Mouse (Mus musculus) forebrain, embryonic 10.5 days (tissue): Measurements from ENCODE around the gene Hoxc8. TPM values are rescaled to one million over a fixed set of nuclear protein-coding genes. Genes with fewer than 3 reads are reported as not detected.

Experiments
- DNase-seq: peaks from one replicate; pipeline ENCODE4 v3.0.0-alpha.2; 2017; ENCODE audit warnings: low spot score; ENCODE audit errors: extremely low spot score
- H3K27ac ChIP-seq: fragments of 300-500 bp; sonication (generic); 2 replicates; pipeline ENCODE4 v1.5.1; 2016; ENCODE audit warnings: mild to moderate bottlenecking
- H3K27me3 ChIP-seq: fragments of 300-500 bp; sonication (generic); 2 replicates; pipeline ENCODE4 v1.6.1; 2016; ENCODE audit warnings: mild to moderate bottlenecking; ENCODE audit not compliant: poor library complexity, severe bottlenecking
- H3K36me3 ChIP-seq: fragments of 300-500 bp; sonication (generic); replicated peaks from 2 replicates; pipeline ENCODE4 v1.6.1; 2016; ENCODE audit warnings: mild to moderate bottlenecking, moderate library complexity
- H3K4me1 ChIP-seq: fragments of 300-500 bp; sonication (generic); 2 replicates; pipeline ENCODE4 v1.6.1; 2016
- H3K4me3 ChIP-seq: fragments of 300-500 bp; sonication (generic); 2 replicates; pipeline ENCODE4 v1.5.1; 2016; ENCODE audit warnings: mild to moderate bottlenecking, moderate library complexity
- H3K9me3 ChIP-seq: fragments of 300-500 bp; sonication (generic); 2 replicates; pipeline ENCODE4 v1.6.1; 2016; ENCODE audit warnings: mild to moderate bottlenecking, moderate library complexity
- WGBS: fragments of 180-500 bp; shearing (Covaris S2); methylation state at CpG from one replicate; pipeline ENCODE4 v1.1.7; 2016; 5-methylcytosine and 5-hydroxymethylcytosine counted together
- polyA plus RNA-seq: library from polyadenylated mRNA; unstranded; fragments of >200 nt; fragmentation: Nextera tagmentation; extraction: Ambion mirVana; gene quantifications from 2 replicates; pipeline ENCODE4 v1.2.1, GENCODE M21; 2016

The Hoxc8 gene
- polyA plus RNA-seq, 1 experiment from 2014 or later = not detected

DNA sequence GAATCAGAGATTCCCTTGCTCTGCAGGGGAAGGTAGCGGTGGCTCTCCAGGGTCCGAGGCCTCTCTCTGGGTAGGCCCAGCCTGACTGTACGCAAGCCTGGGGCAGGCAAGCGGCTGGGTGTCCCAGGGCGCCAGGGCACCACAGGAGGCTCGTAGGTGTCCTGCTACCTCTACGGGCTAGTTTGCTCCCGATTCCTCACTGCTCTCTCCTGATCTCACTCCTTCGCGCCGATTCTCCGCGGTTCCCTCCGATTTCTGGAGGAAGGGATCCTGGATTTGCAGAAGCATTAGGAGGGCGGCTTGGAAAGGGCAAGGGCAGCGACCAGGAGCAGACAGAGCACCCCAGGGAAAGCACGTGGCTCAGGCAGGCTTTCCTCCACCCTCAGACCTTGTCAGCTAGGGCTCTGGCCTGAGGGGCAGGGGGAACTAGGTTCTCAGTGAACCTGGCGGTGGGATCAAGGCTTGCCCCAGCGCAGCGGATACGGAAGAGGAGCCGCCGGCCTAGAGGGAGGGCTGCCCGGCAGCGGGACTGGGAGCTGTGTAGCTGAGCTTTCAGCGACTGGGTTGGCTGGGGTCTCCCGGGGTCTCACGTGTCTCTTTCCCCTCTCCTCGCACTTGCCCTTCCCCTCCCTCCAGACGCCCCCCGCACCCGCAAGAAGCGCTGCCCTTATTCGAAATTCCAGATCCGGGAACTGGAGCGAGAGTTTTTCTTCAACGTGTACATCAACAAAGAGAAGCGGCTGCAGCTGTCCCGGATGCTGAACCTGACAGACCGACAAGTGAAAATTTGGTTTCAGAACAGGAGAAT, 34.4 kb upstream of the Hoxc8 start:
- Histone ChIP-seq H3K27ac (no peak overlapping the region), H3K4me1 (peaks cover 10% of the 10 kb centered on the region), H3K4me3 (no peak overlapping the region), H3K27me3 (peaks cover 100% of the 10 kb centered on the region), H3K9me3 (no peaks in the 10 kb centered on the region), H3K36me3 (no peaks in the 10 kb centered on the region)
- WGBS = under 1% methylated on average over 40 of the region's 40 CpGs
- DNase-seq = peak; percentile 63

GRCm38 (mm10) chr15:102956906-102957305, 33.5 kb upstream of the Hoxc8 start:
- H3K27me3 ChIP-seq = peaks cover 100% of the 10 kb centered on the region
- H3K36me3 ChIP-seq = no peaks in the 10 kb centered on the region
- DNase-seq = no peak
- H3K4me3 ChIP-seq = no peak overlapping the region
- 2% methylated on average over 12 of the region's 12 CpGs for WGBS
- no peak overlapping the region for H3K27ac ChIP-seq
- H3K4me1 ChIP-seq = peaks cover 10% of the 10 kb centered on the region
- no peaks in the 10 kb centered on the region for H3K9me3 ChIP-seq

DNA sequence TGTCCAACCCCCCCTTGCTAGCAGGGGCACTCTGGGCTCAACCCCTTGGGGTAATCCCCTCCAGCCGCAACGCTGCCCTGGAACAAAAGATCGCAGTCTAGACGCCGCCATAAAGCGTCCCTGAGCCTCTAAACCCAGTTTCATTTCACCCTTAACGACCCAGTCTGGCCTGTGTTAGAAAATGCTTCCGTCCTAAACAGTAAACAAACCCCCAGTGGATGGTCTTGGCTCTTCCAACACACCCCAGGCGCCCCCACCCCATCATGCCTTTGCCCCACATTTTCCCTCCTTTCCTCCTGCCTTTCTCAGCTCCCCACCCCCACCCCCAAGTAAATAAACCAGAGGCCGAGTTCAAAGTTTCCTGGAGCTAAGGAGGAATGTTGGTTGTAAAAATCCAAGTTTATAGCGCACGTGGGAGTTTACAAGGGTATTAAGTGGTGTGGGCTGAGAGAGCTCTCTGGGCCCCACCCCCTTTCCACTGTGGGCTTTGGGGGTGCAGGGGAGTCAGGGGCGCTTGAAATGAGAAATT, 30.7 kb upstream of the Hoxc8 start:
- WGBS = 1% methylated on average over 13 of the region's 13 CpGs

GRCm38 (mm10) chr15:102961728-102962127, 28.7 kb upstream of the Hoxc8 start:
- no peak for DNase-seq
- Histone ChIP-seq H3K4me3 (no peak overlapping the region), H3K9me3 (no peaks in the 10 kb centered on the region), H3K27ac (no peak overlapping the region), H3K36me3 (no peaks in the 10 kb centered on the region), H3K27me3 (peaks cover 100% of the 10 kb centered on the region), H3K4me1 (peaks cover 6% of the 10 kb centered on the region)
- WGBS = 5% methylated on average over 6 of the region's 6 CpGs

More for the DNA sequence above, 30.7 kb upstream of the Hoxc8 start:
- Histone ChIP-seq H3K9me3 (no peaks in the 10 kb centered on the region), H3K27ac (no peak overlapping the region), H3K27me3 (peaks cover 100% of the 10 kb centered on the region), H3K4me1 (peaks cover 9% of the 10 kb centered on the region), H3K4me3 (no peak overlapping the region), H3K36me3 (no peaks in the 10 kb centered on the region)
- no peak for DNase-seq

- 1% methylated on average over 13 of the region's 13 CpGs for WGBS
- no peaks in the 10 kb centered on the region for H3K9me3 ChIP-seq
- no peak for DNase-seq
- H3K36me3 ChIP-seq = no peaks in the 10 kb centered on the region
- H3K27ac ChIP-seq = no peak overlapping the region
- peaks cover 100% of the 10 kb centered on the region for H3K27me3 ChIP-seq
- H3K4me1 ChIP-seq = peaks cover 6% of the 10 kb centered on the region
- no peak overlapping the region for H3K4me3 ChIP-seq
Observed at GRCm38 (mm10) chr15:102962492-102962891, 27.9 kb upstream of the Hoxc8 start.

- DNase-seq = no peak
- H3K4me1 ChIP-seq = peaks cover 6% of the 10 kb centered on the region
- no peak overlapping the region for H3K27ac ChIP-seq
- H3K36me3 ChIP-seq = no peaks in the 10 kb centered on the region
- peaks cover 100% of the 10 kb centered on the region for H3K27me3 ChIP-seq
- 4% methylated on average over 8 of the region's 8 CpGs for WGBS
- H3K9me3 ChIP-seq = no peaks in the 10 kb centered on the region
- no peak overlapping the region for H3K4me3 ChIP-seq
Observed at GRCm38 (mm10) chr15:102963259-102963658, 27.1 kb upstream of the Hoxc8 start.

DNA sequence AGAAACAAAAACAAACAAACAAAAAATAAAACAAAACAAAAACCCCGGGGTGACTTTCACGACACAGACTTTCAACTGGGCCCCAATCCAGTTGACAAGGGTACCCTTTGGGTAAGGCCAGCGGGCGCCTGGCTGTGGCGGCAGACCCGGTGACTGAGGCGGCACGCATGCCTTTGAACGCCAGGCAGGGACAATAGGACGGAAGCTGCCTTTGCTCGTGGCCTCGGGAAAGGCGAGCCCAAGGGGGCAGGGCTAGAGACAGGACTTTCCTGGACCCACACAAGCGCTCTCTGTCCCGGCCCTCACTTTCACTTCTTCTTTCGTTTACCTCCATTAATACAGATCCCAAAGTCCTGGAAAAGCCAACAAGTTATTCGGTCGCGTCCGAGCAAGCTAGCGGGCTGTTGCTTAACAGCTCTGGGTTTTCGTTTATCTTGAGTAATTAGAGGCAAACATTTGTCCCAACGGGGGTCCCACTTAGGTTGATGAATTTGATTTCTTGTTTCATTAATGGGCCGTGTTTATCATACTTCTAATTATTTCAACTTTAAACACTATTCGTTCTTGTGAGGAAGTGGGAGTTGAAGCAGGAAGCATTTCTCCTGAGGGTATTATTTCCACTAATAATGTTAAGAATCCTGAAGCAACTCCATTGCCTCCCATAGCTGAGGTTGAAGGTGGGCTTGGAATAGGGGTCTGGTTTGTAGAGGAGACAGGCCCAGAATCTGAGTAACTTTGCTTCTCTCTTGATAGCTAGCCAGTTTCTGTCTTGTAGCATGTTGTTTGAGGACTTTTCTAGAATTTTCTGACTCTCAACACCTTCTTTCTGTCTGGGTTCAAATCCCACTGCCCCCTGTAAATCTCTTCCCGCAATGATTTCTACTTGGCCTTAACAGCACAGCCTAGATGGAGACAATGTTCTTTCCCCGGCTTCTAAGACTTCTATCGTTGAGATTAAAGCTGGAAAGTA, 26.5 kb upstream of the Hoxc8 start:
- peak; percentile 71 for DNase-seq
- H3K4me3 ChIP-seq = no peak overlapping the region
- no peaks in the 10 kb centered on the region for H3K36me3 ChIP-seq
- H3K4me1 ChIP-seq = peaks cover 6% of the 10 kb centered on the region
- H3K27me3 ChIP-seq = peaks cover 100% of the 10 kb centered on the region
- no peaks in the 10 kb centered on the region for H3K9me3 ChIP-seq
- no peak overlapping the region for H3K27ac ChIP-seq
- WGBS = 1% methylated on average over 28 of the region's 28 CpGs

GRCm38 (mm10) chr15:102965003-102965891, 25.2 kb upstream of the Hoxc8 start:
- peaks cover 6% of the 10 kb centered on the region for H3K4me1 ChIP-seq
- H3K4me3 ChIP-seq = no peak overlapping the region
- H3K36me3 ChIP-seq = no peaks in the 10 kb centered on the region
- 2% methylated on average over 26 of the region's 26 CpGs for WGBS
- DNase-seq = no peak
- peaks cover 100% of the 10 kb centered on the region for H3K27me3 ChIP-seq
- H3K9me3 ChIP-seq = no peaks in the 10 kb centered on the region
- H3K27ac ChIP-seq = no peak overlapping the region

DNA sequence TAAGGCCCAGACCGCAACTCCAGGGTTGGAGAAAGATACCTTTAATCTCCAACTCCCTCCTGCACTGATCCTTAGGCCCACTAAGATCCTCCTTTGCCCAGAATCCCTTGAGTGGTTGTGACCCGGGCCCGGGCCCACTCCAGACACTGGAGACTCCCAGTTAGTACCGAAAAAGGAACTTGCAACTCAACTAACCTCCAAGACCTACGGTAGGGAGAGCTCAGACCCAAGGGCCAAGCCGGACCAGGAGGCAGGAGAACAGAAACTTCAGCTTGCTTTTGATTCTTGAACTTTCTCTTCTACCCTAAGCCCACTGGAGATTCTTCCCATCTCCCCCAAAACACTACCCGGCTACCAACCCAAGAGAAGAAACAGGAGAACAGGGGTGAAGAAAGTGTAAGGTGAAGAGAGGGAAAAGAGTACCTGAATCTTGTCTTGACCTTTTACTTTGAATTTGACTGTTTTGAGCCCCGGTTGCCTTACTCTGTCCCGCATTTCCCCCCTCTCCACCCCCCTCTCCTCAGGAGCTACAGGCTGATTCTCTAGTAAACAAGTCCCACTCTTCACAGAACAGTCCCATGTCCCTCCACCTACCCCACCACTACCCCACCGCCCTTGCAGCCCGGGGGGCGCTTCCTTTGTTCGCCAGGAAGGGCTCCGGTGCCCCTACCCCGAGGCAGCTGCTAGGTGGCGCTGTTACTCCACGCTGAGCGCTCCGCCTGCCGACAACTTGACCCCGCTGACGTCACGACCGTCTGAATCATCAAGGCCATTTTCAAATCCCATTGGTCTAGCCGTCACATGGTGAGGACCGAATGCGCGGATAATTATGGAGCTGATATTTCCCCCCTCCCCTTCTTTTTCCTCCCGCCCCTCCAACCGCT, 24.3 kb upstream of the Hoxc8 start:
- Histone ChIP-seq H3K9me3 (no peaks in the 10 kb centered on the region), H3K4me3 (peak overlapping the region; percentile 23; the same call in 1 of the 2 replicates), H3K36me3 (no peaks in the 10 kb centered on the region), H3K4me1 (peaks cover 6% of the 10 kb centered on the region), H3K27ac (no peak overlapping the region), H3K27me3 (peaks cover 100% of the 10 kb centered on the region)
- DNase-seq = peak; percentile 85
- 2% methylated on average over 30 of the region's 30 CpGs for WGBS

GRCm38 (mm10) chr15:102966776-102967311, 23.6 kb upstream of the Hoxc8 start, which contains the start of gene Hoxc10:
Gene Hoxc10, plus strand, starts transcription at chr15:102966796.
- WGBS = 2% methylated on average over 27 of the region's 27 CpGs
- Histone ChIP-seq H3K36me3 (no peaks in the 10 kb centered on the region), H3K4me1 (peaks cover 6% of the 10 kb centered on the region), H3K27ac (no peak within 1 kb of the TSS), H3K9me3 (no peaks in the 10 kb centered on the region), H3K27me3 (peaks cover 100% of the 10 kb centered on the region), H3K4me3 (peak within 1 kb of the TSS; percentile 23; the same call in 1 of the 2 replicates)
- no peak for DNase-seq

GRCm38 (mm10) chr15:102967312-102967510, 23.2 kb upstream of the Hoxc8 start, which contains the start of gene Hoxc5:
Gene Hoxc5, plus strand, starts transcription at chr15:102967443.
- no peak within 1 kb of the TSS for H3K27ac ChIP-seq
- H3K27me3 ChIP-seq = peaks cover 100% of the 10 kb centered on the region
- DNase-seq = no peak
- H3K36me3 ChIP-seq = no peaks in the 10 kb centered on the region
- peak within 1 kb of the TSS; percentile 23; the same call in 1 of the 2 replicates for H3K4me3 ChIP-seq
- no peaks in the 10 kb centered on the region for H3K9me3 ChIP-seq
- WGBS = 3% methylated on average over 12 of the region's 12 CpGs
- peaks cover 6% of the 10 kb centered on the region for H3K4me1 ChIP-seq
